Mouse (Mus musculus): ENCODE results near the gene Slco3a1. TPM values are rescaled to one million over a fixed set of nuclear protein-coding genes. Genes with fewer than 3 reads are reported as not detected.

The Slco3a1 gene
- polyA plus RNA-seq, 1 experiment from 2014 or later, result 8.1 TPM

GRCm38 (mm10) chr7:74386257-74386656, 168.3 kb downstream of the Slco3a1 start:
- no peak overlapping the region for H3K4me2 ChIP-seq (replicated peaks)
- H3K27ac ChIP-seq, result no peak overlapping the region
- no peak for ATAC-seq

GRCm38 (mm10) chr7:74383040-74383666, 171.4 kb downstream of the Slco3a1 start:
- Histone ChIP-seq H3K4me1 (replicated peaks) (no peaks in the 10 kb centered on the region), H3K9ac (no peak overlapping the region), H3K36me3 (no peaks in the 10 kb centered on the region), H3K4me2 (replicated peaks) (no peak overlapping the region), H3K27ac (no peak overlapping the region), H3K4me3 (replicated peaks) (no peak overlapping the region), H3K9me3 (no peaks in the 10 kb centered on the region), H3K27me3 (replicated peaks) (no peaks in the 10 kb centered on the region)
- no peak for ATAC-seq
- WGBS, result 83% methylated on average over 3 of the region's 3 CpGs

More at GRCm38 (mm10) chr7:74386257-74386656, 168.3 kb downstream of the Slco3a1 start:
- 74% methylated on average over 5 of the region's 5 CpGs for WGBS
- no peaks in the 10 kb centered on the region for H3K4me1 ChIP-seq (replicated peaks)
- H3K9ac ChIP-seq, result no peak overlapping the region
- H3K4me3 ChIP-seq (replicated peaks), result no peak overlapping the region
- no peaks in the 10 kb centered on the region for H3K36me3 ChIP-seq
- no peaks in the 10 kb centered on the region for H3K9me3 ChIP-seq
- no peaks in the 10 kb centered on the region for H3K27me3 ChIP-seq (replicated peaks)

- ATAC-seq, result no peak
- H3K27me3 ChIP-seq (replicated peaks), result no peaks in the 10 kb centered on the region
- no peaks in the 10 kb centered on the region for H3K36me3 ChIP-seq
- no peaks in the 10 kb centered on the region for H3K4me1 ChIP-seq (replicated peaks)
- H3K27ac ChIP-seq, result no peak overlapping the region
- H3K9ac ChIP-seq, result no peak overlapping the region
- 85% methylated on average over 3 of the region's 3 CpGs for WGBS
- no peak overlapping the region for H3K4me2 ChIP-seq (replicated peaks)
- no peak overlapping the region for H3K4me3 ChIP-seq (replicated peaks)
- no peaks in the 10 kb centered on the region for H3K9me3 ChIP-seq
These were observed 172.3 kb downstream of the Slco3a1 start for GRCm38 (mm10) chr7:74382286-74382685.

- no peak overlapping the region for H3K27ac ChIP-seq
- H3K27me3 ChIP-seq (replicated peaks), result no peaks in the 10 kb centered on the region
- H3K9me3 ChIP-seq, result no peaks in the 10 kb centered on the region
- no peak for ATAC-seq
- WGBS, result 63% methylated on average over 2 of the region's 2 CpGs
- H3K9ac ChIP-seq, result no peak overlapping the region
- H3K36me3 ChIP-seq, result no peaks in the 10 kb centered on the region
- no peak overlapping the region for H3K4me2 ChIP-seq (replicated peaks)
- H3K4me3 ChIP-seq (replicated peaks), result no peak overlapping the region
- H3K4me1 ChIP-seq (replicated peaks), result no peaks in the 10 kb centered on the region
These were observed 172.7 kb downstream of the Slco3a1 start for GRCm38 (mm10) chr7:74381881-74382281.

- H3K27me3 ChIP-seq (replicated peaks), result no peaks in the 10 kb centered on the region
- H3K27ac ChIP-seq, result no peak overlapping the region
- ATAC-seq, result peak; percentile 45; the same call in 1 of the 2 replicates
- no peaks in the 10 kb centered on the region for H3K36me3 ChIP-seq
- H3K4me2 ChIP-seq (replicated peaks), result no peak overlapping the region
- no peak overlapping the region for H3K4me3 ChIP-seq (replicated peaks)
- H3K9ac ChIP-seq, result no peak overlapping the region
- 67% methylated on average over 2 of the region's 2 CpGs for WGBS
- no peaks in the 10 kb centered on the region for H3K4me1 ChIP-seq (replicated peaks)
- H3K9me3 ChIP-seq, result no peaks in the 10 kb centered on the region
These were observed 173.5 kb downstream of the Slco3a1 start for GRCm38 (mm10) chr7:74381051-74381450.

- H3K9me3 ChIP-seq, result no peaks in the 10 kb centered on the region
- 86% methylated on average over 10 of the region's 10 CpGs for WGBS
- no peak overlapping the region for H3K4me2 ChIP-seq (replicated peaks)
These were observed 176.7 kb downstream of the Slco3a1 start for GRCm38 (mm10) chr7:74377909-74378308.

GRCm38 (mm10) chr7:74376397-74377044, 178.1 kb downstream of the Slco3a1 start:
- H3K9ac ChIP-seq, result no peak overlapping the region
- no peaks in the 10 kb centered on the region for H3K9me3 ChIP-seq
- ATAC-seq, result no peak
- 48% methylated on average over 12 of the region's 12 CpGs for WGBS
- H3K4me1 ChIP-seq (replicated peaks), result no peaks in the 10 kb centered on the region
- H3K4me2 ChIP-seq (replicated peaks), result no peak overlapping the region
- no peak overlapping the region for H3K27ac ChIP-seq
- no peak overlapping the region for H3K4me3 ChIP-seq (replicated peaks)
- no peaks in the 10 kb centered on the region for H3K36me3 ChIP-seq
- no peaks in the 10 kb centered on the region for H3K27me3 ChIP-seq (replicated peaks)

More at GRCm38 (mm10) chr7:74377909-74378308, 176.7 kb downstream of the Slco3a1 start:
- Histone ChIP-seq H3K9ac (no peak overlapping the region), H3K36me3 (no peaks in the 10 kb centered on the region), H3K27me3 (replicated peaks) (no peaks in the 10 kb centered on the region), H3K4me1 (replicated peaks) (no peaks in the 10 kb centered on the region), H3K4me3 (replicated peaks) (no peak overlapping the region), H3K27ac (no peak overlapping the region)
- no peak for ATAC-seq

GRCm38 (mm10) chr7:74375174-74375957, 179.2 kb downstream of the Slco3a1 start:
- no peaks in the 10 kb centered on the region for H3K36me3 ChIP-seq
- H3K27ac ChIP-seq, result no peak overlapping the region
- no peaks in the 10 kb centered on the region for H3K9me3 ChIP-seq
- no peak overlapping the region for H3K4me3 ChIP-seq (replicated peaks)
- ATAC-seq, result no peak
- no peak overlapping the region for H3K4me2 ChIP-seq (replicated peaks)
- H3K9ac ChIP-seq, result no peak overlapping the region
- H3K27me3 ChIP-seq (replicated peaks), result no peaks in the 10 kb centered on the region
- 78% methylated on average over 14 of the region's 14 CpGs for WGBS
- no peaks in the 10 kb centered on the region for H3K4me1 ChIP-seq (replicated peaks)

- WGBS, result 85% methylated on average over 6 of the region's 6 CpGs
These were observed 181.5 kb downstream of the Slco3a1 start for GRCm38 (mm10) chr7:74373056-74373455.

GRCm38 (mm10) chr7:74372141-74372582, 182.4 kb downstream of the Slco3a1 start:
- Histone ChIP-seq H3K9ac (no peak overlapping the region), H3K9me3 (no peaks in the 10 kb centered on the region), H3K27ac (no peak overlapping the region), H3K4me2 (replicated peaks) (no peak overlapping the region), H3K4me1 (replicated peaks) (no peaks in the 10 kb centered on the region), H3K27me3 (replicated peaks) (no peaks in the 10 kb centered on the region), H3K36me3 (no peaks in the 10 kb centered on the region), H3K4me3 (replicated peaks) (no peak overlapping the region)
- 39% methylated on average over 6 of the region's 6 CpGs for WGBS
- ATAC-seq, result 0 out of 2 replicates have a peak, but pooled peaks have one; percentile 9

More at GRCm38 (mm10) chr7:74373056-74373455, 181.5 kb downstream of the Slco3a1 start:
- Histone ChIP-seq H3K4me1 (replicated peaks) (no peaks in the 10 kb centered on the region), H3K4me3 (replicated peaks) (no peak overlapping the region), H3K36me3 (no peaks in the 10 kb centered on the region), H3K27ac (no peak overlapping the region), H3K9ac (no peak overlapping the region), H3K9me3 (no peaks in the 10 kb centered on the region), H3K4me2 (replicated peaks) (no peak overlapping the region), H3K27me3 (replicated peaks) (no peaks in the 10 kb centered on the region)
- no peak for ATAC-seq

GRCm38 (mm10) chr7:74371656-74372055, 182.9 kb downstream of the Slco3a1 start:
- H3K27ac ChIP-seq, result no peak overlapping the region
- ATAC-seq, result no peak

GRCm38 (mm10) chr7:74371208-74371607, 183.4 kb downstream of the Slco3a1 start:
- 25% methylated on average over 2 of the region's 2 CpGs for WGBS
- no peaks in the 10 kb centered on the region for H3K36me3 ChIP-seq
- no peaks in the 10 kb centered on the region for H3K4me1 ChIP-seq (replicated peaks)
- no peak overlapping the region for H3K4me2 ChIP-seq (replicated peaks)
- H3K9ac ChIP-seq, result no peak overlapping the region
- ATAC-seq, result peak; percentile 48; the same call in 1 of the 2 replicates
- no peaks in the 10 kb centered on the region for H3K9me3 ChIP-seq
- H3K27ac ChIP-seq, result no peak overlapping the region
- H3K27me3 ChIP-seq (replicated peaks), result no peaks in the 10 kb centered on the region
- H3K4me3 ChIP-seq (replicated peaks), result no peak overlapping the region

More at GRCm38 (mm10) chr7:74371656-74372055, 182.9 kb downstream of the Slco3a1 start:
- Histone ChIP-seq H3K4me2 (replicated peaks) (no peak overlapping the region), H3K36me3 (no peaks in the 10 kb centered on the region), H3K9me3 (no peaks in the 10 kb centered on the region), H3K27me3 (replicated peaks) (no peaks in the 10 kb centered on the region), H3K9ac (no peak overlapping the region), H3K4me1 (replicated peaks) (no peaks in the 10 kb centered on the region), H3K4me3 (replicated peaks) (no peak overlapping the region)
- 37% methylated on average over 2 of the region's 2 CpGs for WGBS
